Comparison of ENCODE assay signal across 7 mouse cellular contexts in the genomic region with DNA sequence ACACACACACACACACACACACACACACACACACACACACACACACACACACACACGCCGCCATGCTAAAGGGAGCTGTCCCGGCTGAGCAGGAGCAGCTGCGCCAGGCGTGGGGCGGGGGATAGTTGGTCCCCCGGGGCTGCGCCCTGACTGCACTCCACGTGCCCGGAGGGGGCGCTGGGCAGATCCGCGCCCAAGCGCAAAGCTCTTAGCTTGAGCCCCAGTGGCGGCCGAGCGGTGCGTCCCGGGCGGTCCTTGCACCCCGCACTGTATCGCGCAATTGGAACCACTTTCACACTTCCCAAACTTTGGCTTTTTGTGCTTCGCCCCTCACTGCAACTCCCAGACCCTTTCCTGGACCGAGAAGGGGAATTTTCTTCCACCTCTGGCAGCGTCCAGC. TPM values are rescaled to one million over a fixed set of nuclear protein-coding genes. Genes with fewer than 3 reads are reported as not detected.
DNase-seq lines count a peak whose midpoint lies in the region; ATAC-seq and TF ChIP-seq lines count a peak whose summit lies in the region.

No protein-coding gene starts in this region.

- no peaks in the 10 kb centered on the region for H3K9me3 ChIP-seq in embryonic facial prominence, embryonic 14.5 days (ENCODE audit: control insufficient read depth, low read length)
- no peaks in the 10 kb centered on the region for H3K9me3 ChIP-seq in heart, embryonic 15.5 days (replicated peaks)
- no peaks in the 10 kb centered on the region for H3K9me3 ChIP-seq in limb, embryonic 12.5 days
- no peaks in the 10 kb centered on the region for H3K9me3 ChIP-seq in midbrain, postnatal 0 days (ENCODE audit: low read length)

- H3K36me3 ChIP-seq in embryonic facial prominence, embryonic 14.5 days (ENCODE audit: control insufficient read depth, insufficient read depth, low read length), result no peaks in the 10 kb centered on the region
- H3K36me3 ChIP-seq in heart, embryonic 15.5 days, result no peaks in the 10 kb centered on the region
- no peaks in the 10 kb centered on the region for H3K36me3 ChIP-seq in limb, embryonic 12.5 days
- H3K36me3 ChIP-seq in midbrain, postnatal 0 days (ENCODE audit: insufficient read depth, low read length), result no peaks in the 10 kb centered on the region

- peak overlapping the region; percentile 62; the same call in 1 of the 2 replicates for H3K9ac ChIP-seq in embryonic facial prominence, embryonic 14.5 days (ENCODE audit: low read depth, low read length)
- peak overlapping the region; percentile 55 for H3K9ac ChIP-seq in heart, embryonic 15.5 days
- H3K9ac ChIP-seq in limb, embryonic 12.5 days (replicated peaks), result peak overlapping the region; percentile 37; the same call in 1 of the 2 replicates
- H3K9ac ChIP-seq in midbrain, postnatal 0 days (replicated peaks; ENCODE audit: low read length, poor library complexity, severe bottlenecking), result no peak overlapping the region

- H3K4me3 ChIP-seq in embryonic facial prominence, embryonic 14.5 days (ENCODE audit: low read depth, low read length), result peak overlapping the region; percentile 62
- peak overlapping the region; percentile 89 for H3K4me3 ChIP-seq in heart, embryonic 15.5 days
- H3K4me3 ChIP-seq in limb, embryonic 12.5 days (replicated peaks), result peak overlapping the region; percentile 52
- H3K4me3 ChIP-seq in midbrain, postnatal 0 days (ENCODE audit: low read depth, low read length), result peak overlapping the region; percentile 51

- peaks cover 89% of the 10 kb centered on the region for H3K27me3 ChIP-seq in embryonic facial prominence, embryonic 14.5 days (replicated peaks; ENCODE audit: control insufficient read depth, insufficient read depth, low read length)
- peaks cover 41% of the 10 kb centered on the region for H3K27me3 ChIP-seq in heart, embryonic 15.5 days
- peaks cover 82% of the 10 kb centered on the region for H3K27me3 ChIP-seq in limb, embryonic 12.5 days
- H3K27me3 ChIP-seq in midbrain, postnatal 0 days (ENCODE audit: insufficient read depth, low read length), result peaks cover 60% of the 10 kb centered on the region

- peak overlapping the region; percentile 100 for H3K4me2 ChIP-seq in embryonic facial prominence, embryonic 14.5 days (ENCODE audit: low read depth, low read length)
- peak overlapping the region; percentile 86 for H3K4me2 ChIP-seq in heart, embryonic 15.5 days
- peak overlapping the region; percentile 100 for H3K4me2 ChIP-seq in limb, embryonic 12.5 days
- peak overlapping the region; percentile 100 for H3K4me2 ChIP-seq in midbrain, postnatal 0 days (ENCODE audit: low read depth, low read length, poor library complexity, severe bottlenecking)

- WGBS in embryonic facial prominence, embryonic 14.5 days, result under 1% methylated on average over 20 of the region's 26 CpGs
- WGBS in heart, embryonic 15.5 days, result under 1% methylated on average over 25 of the region's 26 CpGs
- 1% methylated on average over 24 of the region's 26 CpGs for WGBS in limb, embryonic 12.5 days
- WGBS in midbrain, postnatal 0 days, result under 1% methylated on average over 14 of the region's 26 CpGs

- intact Hi-C loops in left cerebral cortex, postnatal 36 days (cut with DNase I), result no loop called here

- H3K4me1 ChIP-seq in embryonic facial prominence, embryonic 14.5 days (ENCODE audit: control insufficient read depth, insufficient read depth, low read length), result peaks cover 11% of the 10 kb centered on the region
- H3K4me1 ChIP-seq in heart, embryonic 15.5 days (replicated peaks), result peaks cover 72% of the 10 kb centered on the region
- peaks cover 61% of the 10 kb centered on the region for H3K4me1 ChIP-seq in limb, embryonic 12.5 days (replicated peaks)
- H3K4me1 ChIP-seq in midbrain, postnatal 0 days (ENCODE audit: insufficient read depth, low read length), result peaks cover 14% of the 10 kb centered on the region; the same call in 1 of the 2 replicates

- peak; percentile 57 for DNase-seq in adrenal gland, postnatal 10 days
- DNase-seq in embryonic facial prominence, embryonic 14.5 days (ENCODE audit: low spot score), result peak; percentile 78
- peak; percentile 21 for DNase-seq in midbrain, postnatal 0 days (ENCODE audit: low spot score)
- no peak for DNase-seq in left cerebral cortex, postnatal 36 days (ENCODE audit: low spot score in 2 of 2)

- TF ChIP-seq CTCF in midbrain, postnatal 0 days (IDR thresholded peaks at IDR 0.05), result no peak

- H3K27ac ChIP-seq in embryonic facial prominence, embryonic 14.5 days (replicated peaks; ENCODE audit: low read depth, low read length), result no peak overlapping the region
- peak overlapping the region; percentile 96 for H3K27ac ChIP-seq in heart, embryonic 15.5 days
- no peak overlapping the region for H3K27ac ChIP-seq in limb, embryonic 12.5 days
- no peak overlapping the region for H3K27ac ChIP-seq in midbrain, postnatal 0 days (ENCODE audit: low read depth, low read length)

- ATAC-seq in embryonic facial prominence, embryonic 14.5 days (ENCODE audit: low read depth), result peak; percentile 58
- 0 out of 2 replicates have a peak, but pooled peaks have one; percentile 25 for ATAC-seq in heart, embryonic 15.5 days (replicated peaks; ENCODE audit: insufficient number of reproducible peaks, insufficient read depth, low FRiP score, low read depth)
- no peak for ATAC-seq in limb, embryonic 12.5 days (ENCODE audit: insufficient number of reproducible peaks, insufficient read depth, low FRiP score, low TSS enrichment, low read depth)
- ATAC-seq in midbrain, postnatal 0 days (ENCODE audit: low FRiP score), result no peak
- ATAC-seq in erythroid progenitor cell, adult 5-6 weeks (replicated peaks; ENCODE audit: low FRiP score, poor library complexity, severe bottlenecking), result no peak

RNA-seq across cellular contexts. Expression of a gene that starts 2.6 kb away (rescaled TPM):
- total RNA-seq in adrenal gland, postnatal 10 days (2021), result 10 to 100 TPM in 1 of 2 experiments, 1 to 10 TPM in 1; 7.4 to 10.9 TPM
- 7.8 and 7.9 TPM in 2 replicates for polyA plus RNA-seq in embryonic facial prominence, embryonic 14.5 days (2014; fragmentation: Nextera tagmentation; extraction: Ambion mirVana)
- 20.7 and 22.6 TPM in 2 replicates for polyA plus RNA-seq in heart, embryonic 15.5 days (2015; fragmentation: Nextera tagmentation; extraction: Ambion mirVana)
- polyA plus RNA-seq in limb, embryonic 12.5 days (2016; fragmentation: Nextera tagmentation; extraction: Ambion mirVana), result 3.9 and 4.7 TPM in 2 replicates
- 3.7 and 4.0 TPM in 2 replicates for total RNA-seq in midbrain, postnatal 0 days (2014; rRNA removed)
- polyA plus RNA-seq in midbrain, postnatal 0 days (2015; fragmentation: Nextera tagmentation; extraction: Ambion mirVana), result 2.0 TPM in 2 replicates
- total RNA-seq in left cerebral cortex, postnatal 36 days (2021), result 1 to 10 TPM; 1.1 to 1.8 TPM
- total RNA-seq in erythroid progenitor cell, adult 5-6 weeks (2015; ENCODE audit: low replicate concordance), result 1.4 and 2.5 TPM in 2 replicates
- 1.1 and 3.1 TPM in 2 replicates for total RNA-seq in erythroid progenitor cell, adult 5-6 weeks (2017; ENCODE audit: low replicate concordance)

Comparison
In these comparisons a context has a peak if more than half of its experiments do, and no peak if none do; other contexts are left out.
1. DNase-seq: peak in adrenal gland, postnatal 10 days (single experiment), embryonic facial prominence, embryonic 14.5 days (single experiment) and midbrain, postnatal 0 days (single experiment); none in left cerebral cortex, postnatal 36 days (0 of 2).
2. ATAC-seq: peak in embryonic facial prominence, embryonic 14.5 days (single experiment) and heart, embryonic 15.5 days (single experiment); none in limb, embryonic 12.5 days (single experiment), midbrain, postnatal 0 days (single experiment) and erythroid progenitor cell, adult 5-6 weeks (single experiment).
3. Peak in every context shown above with its lines, with median percentiles within 50 percentile points of each other: H3K4me2 ChIP-seq and H3K4me3 ChIP-seq.